Mouse (Mus musculus): ENCODE data around the gene Kif21b.

- no peak for TF ChIP-seq POLR2A (IDR thresholded peaks at IDR 0.05; ENCODE audit: insufficient read length, low read depth)
- no peak for TF ChIP-seq MAX (IDR thresholded peaks at IDR 0.05; ENCODE audit: low read depth)
- TF ChIP-seq E2F4 (IDR thresholded peaks at IDR 0.05; ENCODE audit: insufficient read depth) = no peak
- no peak for TF ChIP-seq TCF3 (IDR thresholded peaks at IDR 0.05; ENCODE audit: insufficient read length, low read depth)
- TF ChIP-seq POLR2AphosphoS2 (IDR thresholded peaks at IDR 0.05; ENCODE audit: insufficient read length, low read depth) = no peak
- TF ChIP-seq TCF12 (IDR thresholded peaks at IDR 0.05; ENCODE audit: insufficient read depth, poor library complexity, severe bottlenecking) = no peak
Observed at GRCm38 (mm10) chr1:136141176-136141950, 10.2 kb downstream of the Kif21b start.

Measured in myocyte (in vitro differentiated cells).